Mouse (Mus musculus): Measurements from ENCODE around the gene Ceacam2. TPM values are rescaled to one million over a fixed set of nuclear protein-coding genes. Genes with fewer than 3 reads are reported as not detected.
"Not testable (repeated sequence)": the region's sequence is repeated elsewhere in the genome, so short reads cannot be mapped to it uniquely, and the experiment has no call there.

Gene Ceacam2
- polyA plus RNA-seq, 1 experiment from 2014 or later: 0.14 TPM

DNA sequence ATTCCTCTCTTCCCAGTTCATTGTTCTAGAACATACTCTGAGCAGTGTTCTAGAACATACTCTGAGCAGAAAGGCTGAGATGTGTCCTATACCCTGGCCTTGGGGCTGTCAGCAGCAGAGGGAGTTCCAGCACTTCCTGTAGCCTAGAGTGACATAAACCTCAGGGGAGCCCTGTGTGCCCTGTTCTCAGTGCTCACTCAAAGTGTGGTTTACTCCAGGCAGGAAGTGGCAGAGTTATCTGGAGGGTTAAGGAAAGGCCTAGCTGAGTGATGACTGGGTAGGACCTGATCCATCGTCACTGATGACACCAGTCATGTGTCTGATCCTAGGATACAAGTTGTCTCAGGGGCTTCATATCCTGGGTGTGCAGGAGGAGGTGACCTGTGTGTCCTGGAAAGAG, 297 bp upstream of the Ceacam2 start:
- not testable (repeated sequence) for H3K27me3 ChIP-seq
- WGBS: 89% methylated on average over 1 of the region's 1 CpGs

DNA sequence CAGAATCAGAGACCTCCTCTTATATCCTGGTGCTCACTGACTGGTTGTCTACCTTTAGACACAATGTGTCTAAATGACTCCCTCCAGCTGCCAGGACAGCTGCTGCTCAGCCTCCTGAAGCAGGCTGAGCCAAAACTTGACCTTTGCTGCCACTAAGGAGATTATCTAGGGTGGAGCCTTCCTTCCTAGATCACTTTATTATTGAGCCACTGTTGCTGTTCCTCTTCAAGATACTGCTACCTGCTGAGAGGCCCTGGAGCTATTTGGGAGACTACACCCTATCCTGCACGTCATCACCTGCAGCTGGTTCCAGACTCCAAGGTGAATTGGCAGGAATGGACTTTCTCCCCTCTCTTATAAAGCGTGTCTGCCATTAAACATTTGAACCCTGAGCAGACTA, 8.8 kb downstream of the Ceacam2 start:
- Histone ChIP-seq H3K9ac (no peak overlapping the region), H3K4me1 (replicated peaks) (no peaks in the 10 kb centered on the region), H3K27me3 (no peaks in the 10 kb centered on the region), H3K4me3 (no peak overlapping the region), H3K9me3 (no peaks in the 10 kb centered on the region; the same call in 1 of the 2 replicates), H3K27ac (replicated peaks) (no peak overlapping the region), H3K4me2 (no peak overlapping the region), H3K36me3 (no peaks in the 10 kb centered on the region)
- ATAC-seq (ENCODE audit: low read depth): no peak
- 91% methylated on average over 2 of the region's 2 CpGs for WGBS

More for the DNA sequence above, 297 bp upstream of the Ceacam2 start:
- H3K4me3 ChIP-seq; H3K36me3 ChIP-seq; H3K9ac ChIP-seq; H3K4me2 ChIP-seq; H3K27ac ChIP-seq (replicated peaks); H3K9me3 ChIP-seq; H3K4me1 ChIP-seq (replicated peaks); ATAC-seq (ENCODE audit: low read depth): not testable (repeated sequence)

DNA sequence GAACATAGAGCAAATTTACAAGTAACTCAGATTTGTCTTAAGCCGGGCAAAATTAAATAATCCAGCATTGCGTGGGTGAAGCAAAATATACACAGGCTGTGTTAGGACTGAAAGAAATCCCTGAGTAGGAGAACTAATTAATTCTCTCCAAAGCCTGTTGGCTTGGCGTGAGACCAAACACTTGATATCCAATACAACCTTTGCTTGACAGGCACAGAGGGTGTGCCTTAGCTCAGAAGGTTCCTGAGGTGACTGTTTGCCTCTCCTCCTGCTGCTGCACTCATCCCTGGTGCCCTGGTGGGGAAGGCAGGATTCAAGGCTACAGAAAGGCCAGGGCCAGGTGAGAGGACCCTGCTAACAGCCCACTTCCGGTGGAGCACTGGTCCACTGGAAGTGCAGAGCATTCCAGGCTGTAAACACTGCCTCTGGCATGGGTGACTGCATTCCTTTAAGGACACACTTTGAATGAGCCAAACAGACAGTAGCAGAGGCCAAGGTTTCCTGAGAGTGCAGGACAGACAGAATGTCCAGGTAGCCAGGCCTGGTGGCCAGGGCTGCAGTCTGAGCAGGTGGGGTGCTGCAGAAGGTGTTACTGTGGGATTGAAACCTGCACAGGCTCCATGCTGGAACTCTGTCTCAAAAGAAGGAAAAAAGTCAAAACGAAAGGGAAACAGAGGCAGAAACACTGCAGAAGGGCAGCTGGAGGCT, 23.4 kb downstream of the Ceacam2 start:
- not testable (repeated sequence) for H3K27ac ChIP-seq (replicated peaks); H3K27me3 ChIP-seq; H3K36me3 ChIP-seq; H3K4me1 ChIP-seq (replicated peaks); H3K9ac ChIP-seq; H3K4me2 ChIP-seq; H3K4me3 ChIP-seq; H3K9me3 ChIP-seq
- 70% methylated on average over 2 of the region's 5 CpGs for WGBS
- peak; percentile 77 for ATAC-seq (ENCODE audit: low read depth)

DNA sequence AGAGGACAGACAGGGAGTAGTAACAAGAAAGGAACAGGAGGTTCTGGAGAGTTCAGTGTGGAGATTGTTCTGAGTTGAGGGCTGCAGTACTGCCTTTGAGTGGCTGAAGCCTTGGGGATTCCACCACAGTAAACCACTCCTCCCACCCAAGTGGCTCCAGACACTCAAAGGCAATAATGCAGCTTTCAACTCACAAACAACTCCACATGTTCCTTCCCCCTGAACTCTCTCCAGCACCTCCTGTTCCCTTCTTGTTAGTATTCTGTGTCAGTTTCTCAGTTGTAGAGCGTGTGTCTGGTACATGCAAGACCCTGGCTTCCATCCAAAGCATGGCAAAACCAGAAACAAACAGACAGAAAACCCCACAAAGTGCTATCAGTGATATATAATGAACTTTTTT, 24.0 kb downstream of the Ceacam2 start:
- not testable (repeated sequence) for H3K36me3 ChIP-seq; H3K4me1 ChIP-seq (replicated peaks); H3K27ac ChIP-seq (replicated peaks); H3K9ac ChIP-seq; H3K9me3 ChIP-seq; H3K27me3 ChIP-seq; H3K4me2 ChIP-seq; H3K4me3 ChIP-seq
- 56% methylated on average over 1 of the region's 1 CpGs for WGBS
- peak; percentile 82 for ATAC-seq (ENCODE audit: low read depth)

DNA sequence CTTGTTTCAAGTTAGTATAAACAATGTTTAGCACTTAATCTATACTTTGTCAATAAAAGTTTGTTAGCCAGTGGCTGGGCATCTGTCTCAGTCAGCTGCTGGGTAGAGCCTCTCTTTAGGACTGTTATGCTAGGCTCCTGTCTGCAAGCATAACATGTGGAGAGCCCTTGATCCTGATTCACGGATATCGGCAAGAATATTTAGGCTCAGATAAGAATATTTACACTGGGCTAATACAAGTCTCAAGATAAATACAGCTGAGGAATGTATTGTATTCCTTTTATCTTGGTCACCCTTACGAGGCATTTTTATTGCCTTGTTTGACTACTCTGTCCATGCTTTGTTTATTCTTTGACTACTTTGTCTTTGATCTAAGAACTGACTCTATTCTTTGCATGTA, 29.7 kb downstream of the Ceacam2 start:
- H3K36me3 ChIP-seq: no peaks in the 10 kb centered on the region
- H3K4me2 ChIP-seq: no peak overlapping the region
- no peak overlapping the region for H3K4me3 ChIP-seq
- no peak overlapping the region for H3K27ac ChIP-seq (replicated peaks)
- no peaks in the 10 kb centered on the region for H3K27me3 ChIP-seq
- no peaks in the 10 kb centered on the region for H3K4me1 ChIP-seq (replicated peaks)
- H3K9me3 ChIP-seq: no peaks in the 10 kb centered on the region
- no peak for ATAC-seq (ENCODE audit: low read depth)
- WGBS: 52% methylated on average over 3 of the region's 3 CpGs
- no peak overlapping the region for H3K9ac ChIP-seq

DNA sequence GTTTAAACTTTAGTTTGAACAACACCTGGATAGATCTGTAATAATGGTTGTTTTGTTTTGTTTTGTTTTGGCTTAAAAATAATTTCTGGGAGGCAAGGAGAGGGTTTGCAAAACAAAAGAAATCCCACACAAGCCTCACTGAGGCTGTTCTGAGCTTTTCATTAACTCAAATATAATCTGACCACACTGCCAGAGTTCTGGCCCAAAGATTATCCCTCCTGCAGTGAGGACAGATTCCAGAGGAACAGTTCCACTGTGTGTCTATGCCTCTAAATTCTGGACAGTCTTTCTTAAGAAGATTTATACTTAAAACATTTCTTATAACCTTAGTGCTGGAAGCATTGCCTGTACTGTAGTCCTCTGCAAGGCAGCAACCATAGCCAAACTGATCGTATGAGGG, 45.0 kb downstream of the Ceacam2 start:
- no peak overlapping the region for H3K4me3 ChIP-seq
- H3K9me3 ChIP-seq: no peaks in the 10 kb centered on the region
- H3K27ac ChIP-seq (replicated peaks): no peak overlapping the region
- H3K9ac ChIP-seq: no peak overlapping the region
- H3K4me2 ChIP-seq: no peak overlapping the region
- 79% methylated on average over 1 of the region's 1 CpGs for WGBS
- no peaks in the 10 kb centered on the region for H3K4me1 ChIP-seq (replicated peaks)
- no peaks in the 10 kb centered on the region for H3K36me3 ChIP-seq
- H3K27me3 ChIP-seq: no peaks in the 10 kb centered on the region
- no peak for ATAC-seq (ENCODE audit: low read depth)

DNA sequence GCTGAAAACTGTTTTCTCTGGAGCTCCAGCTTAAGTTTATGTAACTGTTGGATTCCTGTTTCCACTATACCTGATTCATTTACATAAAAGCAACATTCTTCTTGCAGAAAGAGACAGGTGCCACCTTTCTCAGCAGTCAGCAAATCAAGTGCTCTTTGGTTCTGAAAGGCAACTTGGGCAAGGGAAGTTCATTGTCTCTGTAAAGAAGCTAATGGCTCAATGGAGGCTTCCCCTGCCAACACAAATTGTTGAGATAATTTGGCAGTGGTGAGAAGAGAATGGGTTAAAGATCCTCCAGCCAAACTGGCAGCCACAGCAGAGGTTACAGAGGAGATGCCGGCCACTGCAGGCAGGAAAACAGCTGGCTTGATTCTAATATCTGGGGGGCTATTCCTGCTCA, 49.0 kb downstream of the Ceacam2 start:
- H3K4me2 ChIP-seq; H3K9ac ChIP-seq; H3K9me3 ChIP-seq; H3K4me3 ChIP-seq; H3K36me3 ChIP-seq; ATAC-seq (ENCODE audit: low read depth); H3K27ac ChIP-seq (replicated peaks); H3K4me1 ChIP-seq (replicated peaks); H3K27me3 ChIP-seq: not testable (repeated sequence)
- WGBS: no CpG with 5 or more reads among the region's 1 CpGs

DNA sequence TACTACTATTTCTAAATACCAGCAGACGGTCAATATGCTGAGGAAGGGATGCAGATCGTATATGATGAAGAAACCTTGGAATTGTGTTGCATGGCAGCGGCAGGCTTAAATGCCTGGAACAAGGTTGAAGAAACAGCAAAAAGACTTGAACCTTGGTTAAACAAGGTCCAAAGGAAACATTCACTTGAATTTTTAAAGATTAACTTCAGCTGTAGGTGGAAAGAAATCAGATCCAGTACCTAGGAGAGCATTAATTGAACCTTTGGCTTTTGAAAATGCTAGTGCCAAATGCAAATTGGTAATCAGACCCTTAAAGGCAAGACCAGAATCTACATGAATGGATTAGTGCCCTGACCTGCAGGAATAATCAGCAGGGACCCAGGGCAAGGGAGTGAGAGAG, 50.3 kb downstream of the Ceacam2 start:
- H3K27me3 ChIP-seq; ATAC-seq (ENCODE audit: low read depth); H3K27ac ChIP-seq (replicated peaks); H3K4me1 ChIP-seq (replicated peaks); H3K36me3 ChIP-seq; H3K9ac ChIP-seq; H3K4me2 ChIP-seq; H3K4me3 ChIP-seq; H3K9me3 ChIP-seq: not testable (repeated sequence)
- WGBS: 92% methylated on average over 3 of the region's 3 CpGs

DNA sequence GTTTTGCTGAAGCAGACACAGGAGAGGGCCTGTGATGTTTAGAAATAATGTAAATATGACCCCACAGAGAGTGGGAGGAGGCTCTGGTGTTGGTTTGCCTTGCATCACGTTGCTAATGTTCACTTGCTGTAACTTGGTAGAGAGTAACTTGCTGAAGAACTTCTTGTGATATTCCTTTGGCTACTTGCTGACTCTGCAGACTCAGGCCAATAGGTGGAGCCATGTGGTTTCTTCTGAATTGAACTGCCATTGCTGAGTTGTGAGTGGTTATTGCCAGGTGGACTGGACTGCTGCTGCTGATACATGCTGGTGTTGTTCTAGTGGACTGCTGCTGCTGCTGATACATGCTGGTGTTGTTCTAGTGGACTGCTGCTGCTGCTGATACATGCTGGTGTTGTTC, 53.5 kb downstream of the Ceacam2 start:
- H3K4me2 ChIP-seq: no peak overlapping the region
- no peaks in the 10 kb centered on the region for H3K4me1 ChIP-seq (replicated peaks)
- no peak overlapping the region for H3K4me3 ChIP-seq
- H3K27me3 ChIP-seq: no peaks in the 10 kb centered on the region
- H3K36me3 ChIP-seq: no peaks in the 10 kb centered on the region
- WGBS: 16% methylated on average over 1 of the region's 1 CpGs
- H3K9me3 ChIP-seq: no peaks in the 10 kb centered on the region
- no peak for ATAC-seq (ENCODE audit: low read depth)
- no peak overlapping the region for H3K27ac ChIP-seq (replicated peaks)
- H3K9ac ChIP-seq: no peak overlapping the region

DNA sequence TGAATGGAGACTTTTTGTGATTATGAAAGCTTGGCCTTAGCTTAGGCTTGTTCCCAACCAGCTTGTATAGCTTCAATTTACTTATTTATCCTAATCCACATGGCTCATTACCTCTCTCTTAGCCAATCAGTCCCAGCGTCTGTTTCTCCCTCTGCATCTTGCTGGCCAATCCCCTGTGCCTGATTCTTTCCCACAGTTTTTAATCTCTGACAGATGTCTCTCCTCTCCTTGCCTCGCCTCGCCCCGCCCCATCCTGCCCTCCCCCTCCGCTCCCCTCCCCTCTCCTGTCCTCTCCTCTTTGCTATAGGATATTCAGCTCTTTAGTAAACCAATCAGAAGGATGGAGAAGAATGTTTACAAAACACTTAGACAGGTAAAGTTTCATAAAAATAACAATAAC, 54.6 kb downstream of the Ceacam2 start:
- no peaks in the 10 kb centered on the region for H3K4me1 ChIP-seq (replicated peaks)
- no peak overlapping the region for H3K4me3 ChIP-seq
- no peaks in the 10 kb centered on the region for H3K27me3 ChIP-seq
- H3K27ac ChIP-seq (replicated peaks): no peak overlapping the region
- H3K4me2 ChIP-seq: no peak overlapping the region
- no peak for ATAC-seq (ENCODE audit: low read depth)
- H3K9me3 ChIP-seq: no peaks in the 10 kb centered on the region
- no peaks in the 10 kb centered on the region for H3K36me3 ChIP-seq
- no peak overlapping the region for H3K9ac ChIP-seq
- 74% methylated on average over 5 of the region's 5 CpGs for WGBS

DNA sequence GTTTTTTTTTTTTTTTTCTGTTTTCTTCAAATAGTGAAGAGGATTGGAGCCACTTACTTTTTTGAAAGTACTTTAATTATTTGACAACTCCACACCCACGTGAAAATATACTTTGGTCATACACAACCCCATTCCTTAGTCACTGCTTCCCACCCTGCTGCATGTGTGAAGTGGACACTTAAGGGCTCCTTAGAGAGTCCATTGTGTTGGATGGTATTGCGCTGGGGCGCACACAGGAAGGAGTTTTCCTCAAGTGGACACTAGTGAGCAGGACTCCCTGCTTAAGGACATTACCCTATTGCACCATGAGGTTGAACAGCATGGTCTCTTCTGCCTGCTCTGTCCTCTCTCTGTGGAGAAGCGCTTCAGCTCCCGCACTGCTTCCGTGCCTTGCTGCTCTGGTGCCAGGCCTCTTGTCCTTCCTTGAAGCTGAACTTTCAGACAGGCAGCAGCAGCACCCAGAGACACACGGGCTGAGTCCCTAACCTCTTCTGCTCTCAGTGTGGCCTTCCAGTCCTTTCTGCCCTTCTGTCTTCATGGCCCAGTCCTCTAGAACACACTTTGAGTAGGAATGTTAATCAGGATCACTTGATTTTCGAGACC, 56.4 kb downstream of the Ceacam2 start:
- Histone ChIP-seq H3K9ac (no peak overlapping the region), H3K36me3 (no peaks in the 10 kb centered on the region), H3K27me3 (no peaks in the 10 kb centered on the region), H3K4me1 (replicated peaks) (no peaks in the 10 kb centered on the region), H3K9me3 (no peaks in the 10 kb centered on the region), H3K4me3 (no peak overlapping the region), H3K4me2 (no peak overlapping the region), H3K27ac (replicated peaks) (no peak overlapping the region)
- WGBS: 77% methylated on average over 8 of the region's 8 CpGs
- ATAC-seq (ENCODE audit: low read depth): no peak

DNA sequence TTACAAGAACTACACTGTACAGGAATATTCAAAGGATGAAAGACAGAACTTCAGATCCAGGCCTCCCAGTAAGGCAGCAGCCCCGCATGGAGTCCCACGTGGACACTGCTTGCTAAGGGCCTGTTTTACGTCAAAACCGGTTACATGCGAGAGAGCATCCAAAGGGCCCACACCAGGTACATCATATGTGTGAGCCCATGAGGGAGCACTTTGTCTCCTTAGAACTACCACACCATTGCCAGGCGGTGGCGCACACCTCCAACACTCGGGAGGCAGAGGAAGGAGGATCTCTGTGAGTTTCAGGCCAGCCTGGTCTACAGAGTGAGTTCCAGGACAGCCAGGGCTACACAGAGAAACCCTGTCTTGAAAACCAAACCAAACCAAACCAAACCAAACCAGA, 58.9 kb downstream of the Ceacam2 start:
- not testable (repeated sequence) for H3K4me3 ChIP-seq; H3K9me3 ChIP-seq; H3K27me3 ChIP-seq; ATAC-seq (ENCODE audit: low read depth); H3K4me1 ChIP-seq (replicated peaks); H3K27ac ChIP-seq (replicated peaks); H3K4me2 ChIP-seq; H3K36me3 ChIP-seq; H3K9ac ChIP-seq
- 70% methylated on average over 8 of the region's 8 CpGs for WGBS

DNA sequence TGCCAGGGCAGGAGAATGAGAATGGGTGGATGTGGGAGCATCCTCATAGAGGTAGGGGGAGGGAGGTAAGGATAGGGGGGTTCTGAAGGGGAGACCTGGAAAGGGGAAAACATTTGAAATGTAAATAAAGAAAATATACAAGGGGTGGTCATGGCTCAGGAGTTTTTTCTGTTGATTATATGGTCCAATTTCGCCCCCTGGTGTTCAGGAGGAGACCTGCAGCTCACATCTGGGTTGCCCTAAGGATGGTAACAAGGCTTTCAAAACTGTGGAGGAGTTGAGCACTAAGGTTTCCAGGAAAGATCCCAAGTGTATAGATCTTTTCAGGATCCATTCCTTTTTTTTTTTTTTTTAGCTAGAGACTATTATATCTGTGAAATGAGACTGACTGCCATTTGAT, 60.2 kb downstream of the Ceacam2 start:
- no peak for ATAC-seq (ENCODE audit: low read depth)
- Histone ChIP-seq H3K27ac (replicated peaks) (no peak overlapping the region), H3K9me3 (no peaks in the 10 kb centered on the region), H3K4me3 (no peak overlapping the region), H3K4me1 (replicated peaks) (no peaks in the 10 kb centered on the region), H3K9ac (no peak overlapping the region), H3K27me3 (no peaks in the 10 kb centered on the region), H3K4me2 (no peak overlapping the region), H3K36me3 (no peaks in the 10 kb centered on the region)
- WGBS: 3% methylated on average over 1 of the region's 1 CpGs
